Mouse (Mus musculus): ENCODE results near the gene Unk.

Unk gene

GRCm38 (mm10) chr11:116105065-116105464 lies 74.9 kb downstream of the Unk start:
- DNase-seq (ENCODE audit: extremely low read depth, insufficient read length, low spot score), result no peak

- DNase-seq (ENCODE audit: extremely low read depth, insufficient read length, low spot score), result no peak
Measured at GRCm38 (mm10) chr11:116106154-116106962, 76.2 kb downstream of the Unk start.

- DNase-seq (ENCODE audit: extremely low read depth, insufficient read length, low spot score), result peak; percentile 66
Measured at GRCm38 (mm10) chr11:116106963-116107776, 77.0 kb downstream of the Unk start.

GRCm38 (mm10) chr11:116107777-116108285 lies 77.7 kb downstream of the Unk start:
- DNase-seq (ENCODE audit: extremely low read depth, insufficient read length, low spot score), result peak; percentile 48

- peak; percentile 93 for DNase-seq (ENCODE audit: extremely low read depth, insufficient read length, low spot score)
Measured at GRCm38 (mm10) chr11:116108464-116109137, 78.5 kb downstream of the Unk start.

GRCm38 (mm10) chr11:116109441-116110081 lies 79.4 kb downstream of the Unk start:
- peak; percentile 82 for DNase-seq (ENCODE audit: extremely low read depth, insufficient read length, low spot score)

GRCm38 (mm10) chr11:116110131-116110530 lies 80.0 kb downstream of the Unk start:
- DNase-seq (ENCODE audit: extremely low read depth, insufficient read length, low spot score), result peak; percentile 89

- no peak for DNase-seq (ENCODE audit: extremely low read depth, insufficient read length, low spot score)
Measured at GRCm38 (mm10) chr11:116110540-116110939, 80.4 kb downstream of the Unk start.
